Mouse (Mus musculus): ENCODE measurements around the gene Gsk3b. TPM values are rescaled to one million over a fixed set of nuclear protein-coding genes. Genes with fewer than 3 reads are reported as not detected.
"Not testable (repeated sequence)": the region's sequence is repeated elsewhere in the genome, so short reads cannot be mapped to it uniquely, and the experiment has no call there.

The Gsk3b gene
- total and polyA plus RNA-seq, 3 experiments, result 9.3 to 93.8 (median 49.2) TPM

- H3K9me3 ChIP-seq (replicated peaks), result no peaks in the 10 kb centered on the region
- H3K4me1 ChIP-seq (ENCODE audit: insufficient read depth, low read depth, low read length), result no peaks in the 10 kb centered on the region; the same call in 1 of the 2 replicates
- no peak overlapping the region for H3K4me3 ChIP-seq (ENCODE audit: low read depth, low read length)
- TF ChIP-seq TAL1 (conservative IDR thresholded peaks at IDR 0.05; ENCODE audit: low read depth, low read length) (no peak), POLR2AphosphoS5 (IDR thresholded peaks at IDR 0.05; ENCODE audit: insufficient replicate concordance, low read depth, low read length) (no peak), GATA2 (IDR thresholded peaks at IDR 0.05; ENCODE audit: borderline replicate concordance, low read depth, low read length) (no peak), GATA1 (IDR thresholded peaks at IDR 0.05; ENCODE audit: borderline replicate concordance, low read length) (no peak), CTCF (IDR thresholded peaks at IDR 0.05; ENCODE audit: low read depth, low read length) (no peak)
- DNase-seq (ENCODE audit: low spot score) (no peak), ATAC-seq (ENCODE audit: extremely low read depth, insufficient number of reproducible peaks, low FRiP score, poor library complexity, severe bottlenecking) (no peak)
- no peaks in the 10 kb centered on the region for H3K27me3 ChIP-seq (ENCODE audit: insufficient read depth, low read length)
- H3K36me3 ChIP-seq (replicated peaks), result peaks cover 59% of the 10 kb centered on the region
Measured at GRCm38 (mm10) chr16:38205272-38205671, 116.5 kb downstream of the Gsk3b start.

- not testable (repeated sequence) for ATAC-seq (ENCODE audit: extremely low read depth, insufficient number of reproducible peaks, low FRiP score, poor library complexity, severe bottlenecking)
Measured at GRCm38 (mm10) chr16:38222491-38222890, 133.7 kb downstream of the Gsk3b start.

GRCm38 (mm10) chr16:38236936-38237585 lies 148.3 kb downstream of the Gsk3b start:
- peaks cover 58% of the 10 kb centered on the region for H3K36me3 ChIP-seq (replicated peaks)
- H3K4me3 ChIP-seq (ENCODE audit: low read depth, low read length), result no peak overlapping the region
- no peaks in the 10 kb centered on the region for H3K4me1 ChIP-seq (ENCODE audit: insufficient read depth, low read depth, low read length)
- TF ChIP-seq TAL1 (conservative IDR thresholded peaks at IDR 0.05; ENCODE audit: low read depth, low read length), result no peak
- TF ChIP-seq GATA2 (IDR thresholded peaks at IDR 0.05; ENCODE audit: borderline replicate concordance, low read depth, low read length), result no peak
- TF ChIP-seq POLR2AphosphoS5 (IDR thresholded peaks at IDR 0.05; ENCODE audit: insufficient replicate concordance, low read depth, low read length), result no peak
- no peak for TF ChIP-seq CTCF (IDR thresholded peaks at IDR 0.05; ENCODE audit: low read depth, low read length)
- no peak for TF ChIP-seq GATA1 (IDR thresholded peaks at IDR 0.05; ENCODE audit: borderline replicate concordance, low read length)
- H3K27me3 ChIP-seq (ENCODE audit: insufficient read depth, low read length), result no peaks in the 10 kb centered on the region
- no peak for DNase-seq (ENCODE audit: low spot score)
- ATAC-seq (ENCODE audit: extremely low read depth, insufficient number of reproducible peaks, low FRiP score, poor library complexity, severe bottlenecking), result no peak
- no peaks in the 10 kb centered on the region for H3K9me3 ChIP-seq (replicated peaks)

More at GRCm38 (mm10) chr16:38222491-38222890, 133.7 kb downstream of the Gsk3b start:
- Histone ChIP-seq H3K36me3 (replicated peaks) (peaks cover 62% of the 10 kb centered on the region), H3K9me3 (replicated peaks) (peaks cover 11% of the 10 kb centered on the region)
- not testable (repeated sequence) for H3K4me3 ChIP-seq (ENCODE audit: low read depth, low read length); H3K27me3 ChIP-seq (ENCODE audit: insufficient read depth, low read length); DNase-seq (ENCODE audit: low spot score); H3K4me1 ChIP-seq (ENCODE audit: insufficient read depth, low read depth, low read length)

GRCm38 (mm10) chr16:38239729-38240128 lies 150.9 kb downstream of the Gsk3b start:
- H3K4me1 ChIP-seq (ENCODE audit: insufficient read depth, low read depth, low read length), result no peaks in the 10 kb centered on the region
- H3K27me3 ChIP-seq (ENCODE audit: insufficient read depth, low read length), result no peaks in the 10 kb centered on the region
- H3K36me3 ChIP-seq (replicated peaks), result peaks cover 62% of the 10 kb centered on the region
- no peak overlapping the region for H3K4me3 ChIP-seq (ENCODE audit: low read depth, low read length)
- no peak for TF ChIP-seq TAL1 (conservative IDR thresholded peaks at IDR 0.05; ENCODE audit: low read depth, low read length)
- no peak for TF ChIP-seq GATA2 (IDR thresholded peaks at IDR 0.05; ENCODE audit: borderline replicate concordance, low read depth, low read length)
- no peak for TF ChIP-seq GATA1 (IDR thresholded peaks at IDR 0.05; ENCODE audit: borderline replicate concordance, low read length)
- TF ChIP-seq CTCF (IDR thresholded peaks at IDR 0.05; ENCODE audit: low read depth, low read length), result peak; percentile 48
- no peaks in the 10 kb centered on the region for H3K9me3 ChIP-seq (replicated peaks)
- peak; percentile 40 for DNase-seq (ENCODE audit: low spot score)
- ATAC-seq (ENCODE audit: extremely low read depth, insufficient number of reproducible peaks, low FRiP score, poor library complexity, severe bottlenecking), result no peak; the same call in 1 of the 2 replicates

- Histone ChIP-seq H3K27me3 (ENCODE audit: insufficient read depth, low read length) (no peaks in the 10 kb centered on the region), H3K4me1 (ENCODE audit: insufficient read depth, low read depth, low read length) (no peaks in the 10 kb centered on the region), H3K9me3 (replicated peaks) (no peaks in the 10 kb centered on the region), H3K36me3 (replicated peaks) (peaks cover 60% of the 10 kb centered on the region), H3K4me3 (ENCODE audit: low read depth, low read length) (no peak overlapping the region)
- DNase-seq (ENCODE audit: low spot score) (no peak), ATAC-seq (ENCODE audit: extremely low read depth, insufficient number of reproducible peaks, low FRiP score, poor library complexity, severe bottlenecking) (no peak)
- TF ChIP-seq POLR2AphosphoS5 (IDR thresholded peaks at IDR 0.05; ENCODE audit: insufficient replicate concordance, low read depth, low read length) (no peak), GATA1 (IDR thresholded peaks at IDR 0.05; ENCODE audit: borderline replicate concordance, low read length) (no peak), CTCF (IDR thresholded peaks at IDR 0.05; ENCODE audit: low read depth, low read length) (no peak), TAL1 (conservative IDR thresholded peaks at IDR 0.05; ENCODE audit: low read depth, low read length) (no peak), GATA2 (IDR thresholded peaks at IDR 0.05; ENCODE audit: borderline replicate concordance, low read depth, low read length) (no peak)
Measured at GRCm38 (mm10) chr16:38240167-38240566, 151.4 kb downstream of the Gsk3b start.

- Histone ChIP-seq H3K9me3 (replicated peaks) (no peaks in the 10 kb centered on the region), H3K36me3 (replicated peaks) (peaks cover 40% of the 10 kb centered on the region), H3K4me3 (ENCODE audit: low read depth, low read length) (no peak overlapping the region), H3K27me3 (ENCODE audit: insufficient read depth, low read length) (peaks cover 1% of the 10 kb centered on the region), H3K4me1 (ENCODE audit: insufficient read depth, low read depth, low read length) (0 out of 2 replicates have a peak, but pooled peaks cover under 1% of the 10 kb centered on the region)
- ATAC-seq (ENCODE audit: extremely low read depth, insufficient number of reproducible peaks, low FRiP score, poor library complexity, severe bottlenecking) (no peak), DNase-seq (ENCODE audit: low spot score) (no peak)
- no peak for TF ChIP-seq TAL1 (conservative IDR thresholded peaks at IDR 0.05; ENCODE audit: low read depth, low read length)
Measured at GRCm38 (mm10) chr16:38244111-38244510, 155.3 kb downstream of the Gsk3b start.

- Histone ChIP-seq H3K9me3 (replicated peaks) (no peaks in the 10 kb centered on the region), H3K4me1 (ENCODE audit: insufficient read depth, low read depth, low read length) (0 out of 2 replicates have a peak, but pooled peaks cover 2% of the 10 kb centered on the region), H3K4me3 (ENCODE audit: low read depth, low read length) (no peak overlapping the region), H3K36me3 (replicated peaks) (peaks cover 30% of the 10 kb centered on the region), H3K27me3 (ENCODE audit: insufficient read depth, low read length) (peaks cover 5% of the 10 kb centered on the region)
- ATAC-seq (ENCODE audit: extremely low read depth, insufficient number of reproducible peaks, low FRiP score, poor library complexity, severe bottlenecking) (no peak), DNase-seq (ENCODE audit: low spot score) (no peak)
- TF ChIP-seq POLR2AphosphoS5 (IDR thresholded peaks at IDR 0.05; ENCODE audit: insufficient replicate concordance, low read depth, low read length), result no peak
- no peak for TF ChIP-seq TAL1 (conservative IDR thresholded peaks at IDR 0.05; ENCODE audit: low read depth, low read length)
- no peak for TF ChIP-seq GATA1 (IDR thresholded peaks at IDR 0.05; ENCODE audit: borderline replicate concordance, low read length)
- no peak for TF ChIP-seq CTCF (IDR thresholded peaks at IDR 0.05; ENCODE audit: low read depth, low read length)
- no peak for TF ChIP-seq GATA2 (IDR thresholded peaks at IDR 0.05; ENCODE audit: borderline replicate concordance, low read depth, low read length)
Measured at GRCm38 (mm10) chr16:38245379-38245778, 156.6 kb downstream of the Gsk3b start.
